12 mouse cellular contexts compared by ENCODE assay signal in the genomic region with DNA sequence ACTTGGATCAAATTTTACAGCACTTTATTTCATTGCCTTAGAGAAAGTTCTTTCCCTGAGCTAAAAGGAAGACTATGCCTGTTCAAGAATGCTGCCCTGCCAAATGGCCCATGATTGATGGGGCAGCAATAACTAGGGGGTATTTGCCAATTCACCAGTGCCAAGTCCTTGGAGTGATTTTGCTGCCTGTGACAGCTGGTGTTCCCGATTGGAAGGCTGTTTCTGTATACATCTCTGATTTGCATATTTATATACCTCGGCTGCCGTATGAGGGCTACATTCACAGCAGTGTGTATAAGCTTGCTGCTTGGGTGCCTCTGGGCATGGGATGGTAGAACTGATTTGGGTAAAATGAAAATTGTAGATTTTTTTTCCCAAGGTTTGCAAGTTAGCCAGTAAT.
DNase-seq lines count a peak whose midpoint lies in the region; ATAC-seq and TF ChIP-seq lines count a peak whose summit lies in the region.
"Had no signal": no experiment of that assay in that cellular context is flagged by ENCODE, and none has a peak within 500 bp of the region (broad histone marks: within the 10 kb centered on the region; RNA-seq: fewer than 3 reads in every experiment).

No protein-coding gene starts in this region.

- no peak for ATAC-seq in stomach, postnatal 0 days (ENCODE audit: low FRiP score, low TSS enrichment)

- H3K27me3 ChIP-seq in stomach, postnatal 0 days (ENCODE audit: control insufficient read depth, insufficient read depth, low read length) = no peaks in the 10 kb centered on the region
- H3K27me3 ChIP-seq: liver, embryonic 15.5 days had no signal

- no peak overlapping the region for H3K4me3 ChIP-seq in stomach, postnatal 0 days (ENCODE audit: low read depth, low read length)
- H3K4me3 ChIP-seq: liver, embryonic 15.5 days had no signal

- no peaks in the 10 kb centered on the region for H3K4me1 ChIP-seq in stomach, postnatal 0 days (replicated peaks; ENCODE audit: control insufficient read depth, insufficient read depth)
- H3K4me1 ChIP-seq: liver, embryonic 15.5 days had no signal

- 60% methylated on average over 3 of the region's 3 CpGs for WGBS in stomach, postnatal 0 days

- H3K27ac ChIP-seq in stomach, postnatal 0 days (replicated peaks) = no peak overlapping the region
- H3K27ac ChIP-seq: liver, embryonic 15.5 days had no signal

- TF ChIP-seq EP300 in stomach, postnatal 0 days (optimal IDR thresholded peaks at IDR 0.05) = no peak

- no peak overlapping the region for H3K4me2 ChIP-seq in stomach, postnatal 0 days (replicated peaks; ENCODE audit: low read depth)
- H3K4me2 ChIP-seq: liver, embryonic 15.5 days had no signal

- H3K9me3 ChIP-seq in stomach, postnatal 0 days (ENCODE audit: control insufficient read depth, low read length) = no peaks in the 10 kb centered on the region
- H3K9me3 ChIP-seq: liver, embryonic 15.5 days had no signal

- peak; percentile 25 to 35 for DNase-seq in left cerebral cortex, adult 18-20 months (ENCODE audit: low spot score in 2 of 2)
- no peak for DNase-seq in left cerebral cortex, adult 11 months (ENCODE audit: low spot score)
- peak; percentile 54 for DNase-seq in cerebellum, adult 11 months
- DNase-seq in cerebellum, postnatal 25 days = peak; percentile 60 to 66
- DNase-seq in mesoderm, embryonic 11.5 days (ENCODE audit: low read depth, low spot score) = peak; percentile 30
- DNase-seq in kidney, postnatal 14 days = no peak
- no peak for DNase-seq in adipocyte (ENCODE audit: low spot score)
- no peak for DNase-seq in stomach, postnatal 0 days (ENCODE audit: low spot score)
- DNase-seq: gastrocnemius, postnatal 25 days; spleen, adult 18-20 months; thymus, postnatal 25 days had no signal

- H3K9ac ChIP-seq in stomach, postnatal 0 days (ENCODE audit: low read length) = no peak overlapping the region
- H3K9ac ChIP-seq: liver, embryonic 15.5 days had no signal

- no peak for TF ChIP-seq CTCF in stomach, postnatal 0 days (IDR thresholded peaks at IDR 0.05; ENCODE audit: low read depth)

- H3K36me3 ChIP-seq in stomach, postnatal 0 days (ENCODE audit: control insufficient read depth, insufficient read depth, low read length) = no peaks in the 10 kb centered on the region
- H3K36me3 ChIP-seq: liver, embryonic 15.5 days had no signal

Comparison
In these comparisons a context has a peak if more than half of its experiments do, and no peak if none do; other contexts are left out.
1. DNase-seq: peak in left cerebral cortex, adult 18-20 months (2 of 2), cerebellum, adult 11 months (single experiment), cerebellum, postnatal 25 days (2 of 2) and mesoderm, embryonic 11.5 days (single experiment); none in left cerebral cortex, adult 11 months (single experiment), kidney, postnatal 14 days (single experiment), adipocyte (single experiment) and stomach, postnatal 0 days (single experiment).